Mouse (Mus musculus) large intestine, adult 2 months (tissue): ENCODE results near the gene Col1a1. TPM values are rescaled to one million over a fixed set of nuclear protein-coding genes. Genes with fewer than 3 reads are reported as not detected.

Experiments
- DNase-seq: peaks from one replicate; pipeline ENCODE4 v3.0.0-alpha.2; 2012; ENCODE audit warnings: low read depth, low spot score
- WGBS: fragments of 180-500 bp; shearing (Covaris S2); methylation state at CpG from one replicate; pipeline ENCODE4 v1.1.7; 2018; 5-methylcytosine and 5-hydroxymethylcytosine counted together
- polyA plus RNA-seq: library from polyadenylated mRNA; depleted of rRNA; stranded (reverse); fragments of >200 nt; gene quantifications from 2 replicates; pipeline ENCODE4 v1.2.3, GENCODE M21; 2012; rRNA removed

The Col1a1 gene
- polyA plus RNA-seq, 1 experiment, result 39.6 TPM

DNA sequence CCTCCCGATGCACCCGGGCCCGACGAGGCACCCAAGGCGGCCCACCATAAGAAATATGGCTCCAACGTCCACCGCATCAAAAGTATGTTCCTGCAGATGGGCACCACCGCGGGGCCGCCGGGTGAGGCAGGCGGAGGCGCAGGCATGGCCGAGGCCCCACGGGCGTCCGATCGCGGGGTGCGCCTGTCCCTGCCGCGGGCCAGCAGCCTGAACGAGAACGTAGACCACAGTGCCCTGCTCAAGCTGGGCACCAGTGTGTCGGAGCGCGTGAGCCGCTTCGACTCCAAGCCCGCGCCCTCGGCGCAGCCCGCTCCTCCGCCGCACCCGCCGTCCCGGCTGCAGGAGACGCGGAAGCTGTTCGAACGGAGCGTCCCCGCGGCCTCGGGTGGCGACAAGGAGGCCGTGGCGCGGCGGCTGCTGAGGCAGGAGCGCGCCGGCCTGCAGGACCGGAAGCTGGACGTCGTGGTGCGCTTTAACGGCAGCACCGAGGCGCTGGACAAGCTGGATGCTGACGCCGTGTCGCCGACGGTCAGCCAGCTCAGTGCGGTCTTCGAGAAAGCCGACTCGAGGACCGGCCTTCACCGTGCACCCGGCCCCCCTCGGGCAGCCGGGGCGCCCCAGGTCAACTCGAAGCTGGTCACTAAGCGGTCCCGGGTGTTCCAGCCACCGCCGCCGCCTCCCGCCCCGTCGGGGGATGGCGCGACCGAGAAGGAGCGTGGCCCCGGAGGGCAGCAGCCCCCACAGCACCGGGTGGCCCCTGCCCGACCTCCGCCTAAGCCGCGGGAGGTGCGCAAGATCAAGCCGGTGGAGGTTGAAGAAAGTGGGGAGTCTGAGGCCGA, 55.8 kb downstream of the Col1a1 start:
- DNase-seq, result no peak
- under 1% methylated on average over 98 of the region's 99 CpGs for WGBS

DNA sequence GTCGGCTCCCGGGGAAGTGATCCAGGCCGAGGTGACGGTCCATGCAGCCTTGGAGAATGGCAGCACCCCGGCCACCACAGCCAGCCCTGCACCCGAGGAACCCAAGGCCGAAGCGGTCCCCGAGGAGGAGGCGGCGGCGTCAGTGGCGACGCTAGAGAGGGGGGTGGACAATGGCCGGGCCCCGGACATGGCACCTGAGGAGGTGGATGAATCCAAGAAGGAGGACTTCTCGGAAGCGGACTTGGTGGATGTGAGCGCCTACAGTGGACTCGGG, 56.4 kb downstream of the Col1a1 start:
- under 1% methylated on average over 20 of the region's 20 CpGs for WGBS

DNA sequence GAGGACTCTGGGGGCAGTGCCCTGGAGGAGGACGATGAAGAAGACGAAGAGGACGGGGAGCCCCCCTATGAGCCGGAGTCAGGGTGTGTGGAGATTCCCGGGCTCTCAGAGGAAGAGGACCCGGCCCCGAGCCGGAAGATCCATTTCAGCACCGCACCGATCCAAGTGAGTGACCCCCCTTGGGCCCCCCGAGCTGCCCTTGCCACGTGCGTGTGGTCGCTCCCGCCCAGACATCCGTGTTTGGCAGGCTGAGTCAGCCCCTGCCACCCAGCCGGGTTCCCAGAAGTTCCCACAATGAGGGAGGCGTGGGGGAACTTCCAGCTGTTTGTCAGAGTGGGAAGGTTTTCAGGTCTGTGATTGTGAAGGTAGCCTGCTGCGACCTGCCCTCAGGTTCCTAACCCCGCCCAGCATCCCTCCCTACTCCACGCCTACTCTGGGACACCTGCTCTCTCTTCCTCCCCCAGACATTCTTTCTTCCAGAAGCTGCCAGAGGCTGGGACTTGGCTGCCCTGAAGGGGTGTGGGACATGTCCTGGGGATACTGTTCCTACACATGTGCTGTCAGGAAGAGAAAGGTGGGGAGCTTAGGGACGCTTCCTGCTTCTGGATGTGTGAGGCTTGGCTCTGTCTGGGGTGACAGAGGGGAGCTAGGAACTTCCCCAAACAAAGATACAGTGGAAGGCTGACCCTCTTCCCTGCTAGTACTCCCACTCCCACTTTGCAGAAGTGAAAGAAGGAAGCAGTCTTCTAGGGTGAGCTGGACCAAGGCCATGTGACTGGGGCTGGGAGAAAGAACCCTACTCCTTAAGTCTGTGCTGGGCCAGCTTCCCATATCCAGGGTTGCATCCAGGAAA, 57.0 kb downstream of the Col1a1 start:
- DNase-seq, result peak; percentile 85
- under 1% methylated on average over 22 of the region's 22 CpGs for WGBS

More for the DNA sequence above, 56.4 kb downstream of the Col1a1 start:
- DNase-seq, result no peak

DNA sequence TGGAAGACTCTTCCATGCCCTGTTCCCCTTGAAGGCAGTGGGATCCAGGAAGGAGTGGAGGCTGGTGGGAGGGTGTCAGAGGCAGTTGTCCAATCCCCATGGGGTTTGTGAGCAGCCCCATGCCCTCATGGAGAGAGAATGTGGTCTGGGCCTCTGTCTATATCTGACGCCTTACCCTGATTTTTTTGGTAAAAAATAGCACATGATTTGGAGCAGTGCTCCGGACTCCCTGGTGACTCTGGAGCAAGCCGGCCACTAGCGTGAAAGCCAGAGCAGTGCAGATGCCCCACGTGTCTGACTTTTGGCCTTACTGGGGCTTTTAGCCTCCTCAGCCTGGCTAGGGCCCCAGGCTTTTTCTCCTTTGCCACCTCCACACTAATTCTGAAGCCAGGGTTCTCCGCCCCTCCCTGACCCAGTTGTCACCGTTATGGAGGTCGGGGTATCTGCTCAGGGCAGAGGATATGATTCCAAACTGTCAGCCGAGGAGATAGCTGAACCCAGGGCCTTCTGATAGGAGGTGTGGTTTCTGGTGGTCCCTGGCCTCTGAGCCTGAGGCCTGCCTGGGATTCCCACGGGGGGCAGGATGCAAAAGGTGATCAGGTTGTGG, 58.3 kb downstream of the Col1a1 start:
- no peak for DNase-seq
- WGBS, result 51% methylated on average over 10 of the region's 10 CpGs

DNA sequence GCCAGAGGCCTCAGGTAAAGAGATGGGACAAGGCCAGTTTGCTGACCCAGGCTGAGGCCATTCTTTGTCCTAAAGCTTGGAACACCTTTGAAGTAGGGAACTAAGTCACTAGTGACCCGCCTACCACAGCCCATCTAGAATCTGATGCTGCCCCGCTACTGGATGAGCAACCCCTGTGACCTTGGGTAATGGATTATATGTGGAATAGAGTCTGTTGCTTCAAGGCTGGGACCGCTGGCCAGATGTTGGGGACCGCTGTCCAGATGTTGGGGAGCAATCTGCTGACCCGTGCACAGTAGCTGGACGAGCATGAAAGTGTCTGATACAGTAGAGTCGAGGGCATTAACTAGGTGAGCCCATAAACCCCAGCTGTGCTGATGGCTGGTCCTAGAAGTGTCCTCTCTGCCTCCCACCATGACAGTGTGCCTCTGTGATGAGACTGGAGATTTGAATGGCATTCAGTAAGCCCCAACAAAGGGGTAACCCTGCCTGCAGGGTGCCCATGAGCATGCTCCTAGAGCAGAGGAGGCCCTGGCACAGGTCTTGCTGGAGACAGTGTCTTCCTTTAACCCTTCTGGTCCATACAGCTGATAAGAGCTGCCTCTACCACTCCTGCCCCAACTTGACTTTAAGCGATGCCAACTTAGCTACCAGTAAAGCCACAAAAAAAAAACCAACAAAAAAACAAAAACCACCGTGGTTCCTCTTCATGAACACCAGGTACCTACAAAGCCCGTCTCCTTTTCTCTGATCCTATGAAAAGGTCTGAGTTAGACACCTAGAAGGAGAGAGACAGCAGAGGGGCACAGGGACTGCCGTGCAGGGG, 59.1 kb downstream of the Col1a1 start:
- WGBS, result 72% methylated on average over 11 of the region's 11 CpGs
- no peak for DNase-seq

DNA sequence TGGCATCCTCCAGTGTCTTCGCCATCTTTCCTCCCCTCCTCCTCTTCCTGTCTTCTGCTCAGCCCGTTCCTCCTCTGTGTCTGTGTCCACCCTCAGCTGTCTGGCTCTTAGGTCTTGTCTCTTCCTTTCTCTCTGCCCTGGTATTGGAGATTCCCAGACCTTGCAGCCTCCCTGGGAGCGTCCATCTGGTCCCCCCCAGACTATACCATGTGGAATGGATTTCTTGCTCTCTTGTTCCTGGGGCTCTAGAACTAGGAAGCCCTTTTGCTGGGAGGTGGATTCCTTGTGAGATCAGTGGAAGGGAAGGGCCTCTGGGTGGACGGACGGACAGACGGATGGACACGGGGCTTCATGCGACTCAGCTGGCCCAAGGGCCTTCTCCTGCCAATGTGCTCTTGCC, 60.1 kb downstream of the Col1a1 start:
- no peak for DNase-seq
- 83% methylated on average over 8 of the region's 8 CpGs for WGBS

GRCm38 (mm10) chr11:94996984-94997383, 61.0 kb downstream of the Col1a1 start:
- 83% methylated on average over 6 of the region's 6 CpGs for WGBS
- no peak for DNase-seq

DNA sequence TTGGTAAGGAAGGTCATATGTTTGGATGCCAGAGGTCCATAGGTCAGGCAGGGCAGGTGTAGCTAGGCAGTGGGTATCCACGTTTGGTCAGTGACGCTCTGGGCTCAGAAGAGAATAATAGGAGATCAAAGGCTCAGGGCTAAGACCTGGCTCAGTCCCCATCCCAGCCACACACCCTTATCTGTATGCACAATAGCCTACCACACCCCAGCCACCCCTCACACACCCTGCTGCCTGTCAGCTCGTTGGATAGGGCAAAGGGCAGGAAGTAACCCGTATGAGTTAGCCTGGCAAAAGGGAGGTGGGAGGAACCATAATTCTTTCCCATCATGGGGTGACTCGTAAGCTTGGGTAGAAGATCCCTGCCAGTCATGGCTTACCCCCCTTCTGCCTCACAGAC, 61.6 kb downstream of the Col1a1 start:
- DNase-seq, result peak; percentile 70
- WGBS, result 24% methylated on average over 5 of the region's 5 CpGs

DNA sequence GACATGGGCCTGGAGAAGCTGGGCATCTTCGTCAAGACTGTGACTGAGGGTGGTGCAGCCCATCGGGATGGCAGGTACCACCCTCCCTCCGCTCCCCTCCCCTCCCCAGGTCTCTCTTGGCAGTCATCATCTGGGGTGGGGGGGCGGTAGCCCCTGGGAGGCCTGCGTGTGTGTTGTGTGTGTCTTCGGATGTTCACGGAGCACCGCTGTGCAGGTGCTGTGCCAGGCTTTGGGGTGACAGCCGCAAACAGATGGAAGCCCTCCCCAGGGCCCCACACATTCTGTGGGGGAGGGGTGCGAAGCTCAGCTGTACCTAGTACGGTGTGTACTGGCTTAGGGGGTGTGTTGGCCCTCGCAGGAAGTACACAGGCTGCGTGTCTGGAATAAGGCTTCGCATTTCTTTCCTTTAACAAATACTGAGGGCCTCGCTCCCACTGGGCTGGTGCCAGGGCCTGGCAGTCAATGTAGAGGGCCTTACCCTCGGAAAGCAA, 62.1 kb downstream of the Col1a1 start:
- DNase-seq, result no peak
- 24% methylated on average over 16 of the region's 16 CpGs for WGBS

DNA sequence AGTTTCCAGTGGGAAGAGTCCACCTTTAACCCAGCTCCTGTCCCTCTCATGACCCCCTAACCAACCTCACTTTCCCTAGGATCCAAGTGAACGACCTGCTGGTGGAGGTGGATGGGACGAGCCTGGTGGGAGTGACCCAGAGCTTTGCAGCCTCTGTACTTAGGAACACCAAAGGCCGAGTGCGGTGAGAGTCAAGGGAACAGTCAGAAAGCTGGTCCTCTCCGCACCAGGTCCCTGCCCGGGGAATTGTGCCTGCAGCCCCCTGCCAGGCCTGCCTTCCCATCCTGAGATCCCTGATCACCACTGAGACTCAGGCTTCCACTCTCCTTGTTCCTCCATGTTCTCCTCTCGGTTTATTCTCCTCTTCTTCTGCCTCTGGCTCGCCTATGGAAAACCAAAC, 64.1 kb downstream of the Col1a1 start:
- WGBS, result 88% methylated on average over 8 of the region's 8 CpGs

GRCm38 (mm10) chr11:95000548-95000947, 64.5 kb downstream of the Col1a1 start:
- WGBS, result 26% methylated on average over 4 of the region's 4 CpGs
- no peak for DNase-seq

More for the DNA sequence above, 64.1 kb downstream of the Col1a1 start:
- no peak for DNase-seq

DNA sequence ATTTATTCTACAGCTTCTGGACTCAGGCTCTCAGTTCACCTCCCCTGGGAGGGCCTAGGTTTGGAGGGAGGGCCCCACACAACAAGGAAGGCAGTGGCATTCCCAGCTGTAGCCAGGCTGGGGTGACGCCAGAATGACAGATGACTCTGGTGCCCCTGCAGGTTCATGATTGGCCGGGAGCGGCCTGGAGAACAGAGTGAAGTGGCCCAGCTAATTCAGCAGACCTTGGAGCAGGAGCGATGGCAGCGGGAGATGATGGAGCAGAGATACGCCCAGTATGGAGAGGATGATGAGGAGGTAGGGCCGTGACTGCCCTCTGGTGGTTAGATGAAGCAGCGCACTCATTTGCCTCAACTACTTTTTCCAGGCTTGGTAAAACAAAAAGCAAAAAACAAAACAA, 65.0 kb downstream of the Col1a1 start:
- DNase-seq, result no peak
- WGBS, result 4% methylated on average over 8 of the region's 8 CpGs

DNA sequence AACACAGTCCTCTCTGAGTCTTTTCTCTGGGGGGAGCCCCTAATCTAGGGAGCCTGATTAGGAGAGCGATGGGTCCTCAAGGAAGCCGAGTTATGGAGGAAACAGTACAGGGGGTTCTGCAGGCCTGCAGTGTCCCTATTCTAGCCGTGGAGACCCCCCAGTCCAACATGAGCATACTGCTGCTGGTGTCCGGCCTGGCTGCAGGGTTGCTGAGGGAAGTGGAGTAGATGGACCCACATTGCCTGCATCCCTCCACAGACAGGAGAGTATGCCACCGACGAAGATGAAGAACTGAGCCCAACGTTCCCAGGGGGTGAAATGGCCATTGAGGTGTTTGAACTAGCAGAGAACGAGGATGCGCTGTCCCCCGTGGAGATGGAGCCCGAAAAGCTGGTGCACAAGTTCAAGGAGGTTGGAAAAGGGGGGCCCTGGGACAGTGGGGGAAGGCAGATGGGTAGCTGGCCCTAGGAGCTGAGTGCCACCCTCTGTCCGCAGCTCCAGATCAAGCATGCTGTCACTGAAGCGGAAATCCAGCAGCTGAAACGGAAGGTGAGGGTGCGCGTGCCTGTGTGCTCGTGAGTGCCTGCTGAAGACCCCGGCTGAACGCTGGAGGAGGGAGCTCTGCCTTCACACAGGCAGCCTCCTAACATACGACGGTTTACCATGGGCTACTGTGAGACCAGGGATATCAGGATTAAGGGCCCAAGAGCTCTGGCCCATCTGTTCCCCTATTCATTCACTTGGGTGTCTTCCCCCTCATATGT, 65.7 kb downstream of the Col1a1 start:
- whole genome bisulfite sequencing, result 86% methylated on average over 21 of the region's 21 CpGs
- no peak for DNase-seq

Other genes with a start within 250 kb of the Col1a1 start
- gene Gm11541, start 231.7 kb upstream of the Col1a1 start, polyA plus RNA-seq, result not detected in 2 replicates
- gene Cdc34b, start 194.4 kb upstream of the Col1a1 start, polyA plus RNA-seq, result not detected in 2 replicates
- 0.43 and 1.2 TPM in 2 replicates for gene Tmem92, start 153.5 kb upstream of the Col1a1 start, polyA plus RNA-seq
- gene Hils1, start 31.4 kb downstream of the Col1a1 start, polyA plus RNA-seq, result not detected in 2 replicates
- gene Sgca, start 40.1 kb downstream of the Col1a1 start, polyA plus RNA-seq, result 4.7 and 7.2 TPM in 2 replicates
- gene Ppp1r9b, start 54.8 kb downstream of the Col1a1 start, polyA plus RNA-seq, result 18.9 and 20.0 TPM in 2 replicates
- 2.2 and 2.4 TPM in 2 replicates for gene Samd14, start 73.7 kb downstream of the Col1a1 start, polyA plus RNA-seq
- gene Pdk2, start 105.1 kb downstream of the Col1a1 start, polyA plus RNA-seq, result 47.3 and 81.2 TPM in 2 replicates
- 59.9 and 103 TPM in 2 replicates for gene Itga3, start 140.6 kb downstream of the Col1a1 start, polyA plus RNA-seq
- 0.10 and 0.14 TPM in 2 replicates for gene Dlx3, start 183.9 kb downstream of the Col1a1 start, polyA plus RNA-seq
- 0.08 TPM in 1 of 2 replicates, not detected in the other for gene Dlx4, start 210.0 kb downstream of the Col1a1 start, polyA plus RNA-seq